Mouse (Mus musculus): ENCODE measurements around the gene Slc34a3. TPM values are rescaled to one million over a fixed set of nuclear protein-coding genes. Genes with fewer than 3 reads are reported as not detected.
A peak's percentile ranks its signal among the peaks of the same experiment; 100 is the strongest.
"Not testable (repeated sequence)": the region's sequence is repeated elsewhere in the genome, so short reads cannot be mapped to it uniquely, and the experiment has no call there.

Gene Slc34a3
- not detected in 2 replicates for polyA plus RNA-seq (2012; rRNA removed)

- DNase-seq (ENCODE audit: low read depth) = no peak
These were observed at the start of gene Slc34a3 for GRCm38 (mm10) chr2:25234050-25234449. Gene Slc34a3, minus strand, starts transcription at chr2:25234364.

GRCm38 (mm10) chr2:25278928-25279882 lies 45.0 kb upstream of the Slc34a3 start:
- no peak for DNase-seq (ENCODE audit: low read depth)

GRCm38 (mm10) chr2:25273010-25273409 lies 38.8 kb upstream of the Slc34a3 start:
- no peak for DNase-seq (ENCODE audit: low read depth)

DNA sequence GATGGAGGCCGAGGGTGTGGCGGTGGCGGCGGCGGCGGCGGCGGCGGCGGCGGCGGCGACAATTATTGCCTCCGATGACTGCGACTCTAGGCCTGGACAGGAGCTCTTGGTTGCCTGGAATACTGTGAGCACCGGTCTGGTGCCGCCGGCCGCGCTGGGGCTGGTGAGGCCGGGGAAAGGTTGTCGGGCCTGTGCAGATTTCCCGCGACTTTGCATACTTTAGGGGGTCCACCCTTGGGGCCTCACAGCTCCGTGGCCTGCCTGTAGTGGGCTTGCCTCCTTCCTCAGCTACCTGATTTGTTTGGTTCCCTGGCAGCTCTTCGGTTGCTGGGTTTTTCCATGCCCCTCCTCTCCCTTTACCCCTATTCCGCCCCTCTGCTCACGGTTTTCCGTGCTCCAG lies 38.4 kb upstream of the Slc34a3 start:
- no peak for DNase-seq (ENCODE audit: low read depth)

DNA sequence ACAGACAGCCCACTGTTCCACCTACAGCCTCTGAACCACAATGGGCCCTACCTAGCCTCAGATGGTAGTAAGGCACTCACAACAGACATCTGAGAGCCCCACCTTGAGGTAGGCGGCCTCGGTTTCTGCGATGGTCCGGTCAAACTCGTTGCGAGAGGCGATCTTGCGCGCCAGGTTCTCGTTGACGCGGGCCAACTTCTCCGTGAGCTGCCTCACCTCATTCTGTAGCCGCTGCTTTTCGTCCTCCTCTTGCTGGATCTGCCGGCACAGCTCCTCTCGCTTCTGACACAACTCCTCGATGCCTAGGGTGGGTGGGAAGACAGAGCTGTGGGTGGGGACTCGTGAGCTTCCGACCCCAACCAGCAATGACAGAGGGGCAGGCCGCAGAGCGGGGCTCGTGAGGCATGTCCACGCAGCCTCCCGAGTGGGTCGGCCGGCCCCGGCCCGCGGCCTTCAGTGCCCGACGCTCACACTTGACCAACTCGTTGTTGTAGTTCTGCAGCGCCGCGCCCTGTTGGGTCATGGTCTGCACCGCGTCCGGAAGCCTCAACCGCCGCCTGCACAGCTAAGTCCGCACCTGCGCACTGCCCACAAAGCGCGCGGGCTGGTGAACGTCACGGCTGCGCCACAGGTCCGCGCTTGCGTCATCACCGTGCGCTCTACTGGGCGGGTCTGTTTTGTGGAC lies 37.8 kb upstream of the Slc34a3 start, which contains the start of the genes Ssna1 and Anapc2:
Gene Ssna1 (minus strand): TSS at position 612 of the 685 bp plus-strand sequence.
Gene Anapc2 (plus strand): TSS at position 652 of the 685 bp plus-strand sequence.
- peak; percentile 62 for DNase-seq (ENCODE audit: low read depth)

DNA sequence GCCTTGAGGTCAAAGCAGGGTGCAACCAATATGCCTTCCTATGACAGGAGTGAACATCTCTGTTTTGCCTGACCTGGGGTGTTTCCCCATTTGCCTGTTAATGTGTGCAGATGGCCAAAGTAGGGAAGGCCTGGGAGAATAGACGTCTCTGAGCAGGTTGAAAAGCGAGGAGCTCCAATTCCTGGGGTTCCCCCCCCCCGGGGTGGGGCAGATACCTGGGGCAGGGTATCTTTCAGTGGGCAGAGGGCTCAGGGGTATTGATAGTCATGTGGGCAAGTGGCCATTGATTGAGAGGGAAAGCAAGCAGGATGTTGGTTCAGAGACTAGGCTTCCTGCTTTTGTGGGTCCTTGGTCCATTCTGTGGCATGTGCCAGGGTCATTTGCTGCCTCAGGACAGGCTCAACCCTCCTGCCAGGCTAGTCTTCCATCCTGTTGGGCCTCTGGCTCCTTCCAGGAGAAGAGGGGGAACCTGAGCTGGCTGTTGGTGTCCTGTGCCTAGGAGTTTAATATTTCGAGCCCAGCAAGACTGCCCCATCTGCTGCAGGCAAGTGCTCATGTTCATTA lies 33.7 kb upstream of the Slc34a3 start:
- DNase-seq (ENCODE audit: low read depth) = no peak

GRCm38 (mm10) chr2:25267241-25267640 lies 33.1 kb upstream of the Slc34a3 start:
- DNase-seq (ENCODE audit: low read depth) = no peak

DNA sequence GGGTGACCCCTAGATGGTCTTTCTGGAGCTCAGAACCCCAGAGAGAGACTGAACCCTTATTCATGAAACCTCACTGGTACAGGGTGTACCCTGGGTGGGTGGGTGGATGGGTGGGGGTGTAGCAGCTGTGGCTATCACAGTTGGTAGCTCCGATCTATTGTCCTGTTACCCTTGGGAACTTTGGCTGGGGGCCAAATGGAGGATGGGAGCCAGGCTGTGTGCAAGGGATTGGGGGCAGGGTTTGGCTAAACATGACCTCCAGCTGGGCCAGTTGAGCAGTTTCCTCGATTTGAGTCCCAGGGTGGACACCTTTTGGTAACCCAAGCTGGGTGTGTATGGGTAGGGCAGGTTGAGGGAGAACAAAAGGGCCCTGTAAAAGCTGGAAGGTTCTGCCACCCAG lies 32.6 kb upstream of the Slc34a3 start:
- no peak for DNase-seq (ENCODE audit: low read depth)

- no peak for DNase-seq (ENCODE audit: low read depth)
These were observed 31.9 kb upstream of the Slc34a3 start for GRCm38 (mm10) chr2:25265897-25266656.

- DNase-seq (ENCODE audit: low read depth) = no peak
These were observed 30.7 kb upstream of the Slc34a3 start for GRCm38 (mm10) chr2:25264851-25265250.

DNA sequence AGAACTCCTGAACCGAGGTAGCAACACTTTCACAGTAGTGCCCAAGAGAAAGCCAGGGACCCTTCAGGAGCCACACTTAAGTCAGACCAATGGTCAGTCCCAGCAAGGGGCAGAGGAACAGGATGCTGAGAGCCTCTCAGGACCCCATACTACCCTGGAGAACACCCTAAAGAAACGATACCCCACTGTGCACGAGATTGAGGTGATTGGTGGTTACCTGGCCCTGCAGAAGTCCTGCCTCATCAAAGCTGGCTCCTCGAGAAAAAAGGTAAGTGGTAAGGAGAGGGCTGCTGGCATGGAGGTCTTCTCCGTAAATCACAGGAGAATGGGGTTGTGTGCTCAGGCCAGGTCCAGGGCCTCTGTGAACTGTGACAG lies 30.1 kb upstream of the Slc34a3 start:
- DNase-seq (ENCODE audit: low read depth) = no peak

GRCm38 (mm10) chr2:25263623-25264285 lies 29.6 kb upstream of the Slc34a3 start:
- no peak for DNase-seq (ENCODE audit: low read depth)

DNA sequence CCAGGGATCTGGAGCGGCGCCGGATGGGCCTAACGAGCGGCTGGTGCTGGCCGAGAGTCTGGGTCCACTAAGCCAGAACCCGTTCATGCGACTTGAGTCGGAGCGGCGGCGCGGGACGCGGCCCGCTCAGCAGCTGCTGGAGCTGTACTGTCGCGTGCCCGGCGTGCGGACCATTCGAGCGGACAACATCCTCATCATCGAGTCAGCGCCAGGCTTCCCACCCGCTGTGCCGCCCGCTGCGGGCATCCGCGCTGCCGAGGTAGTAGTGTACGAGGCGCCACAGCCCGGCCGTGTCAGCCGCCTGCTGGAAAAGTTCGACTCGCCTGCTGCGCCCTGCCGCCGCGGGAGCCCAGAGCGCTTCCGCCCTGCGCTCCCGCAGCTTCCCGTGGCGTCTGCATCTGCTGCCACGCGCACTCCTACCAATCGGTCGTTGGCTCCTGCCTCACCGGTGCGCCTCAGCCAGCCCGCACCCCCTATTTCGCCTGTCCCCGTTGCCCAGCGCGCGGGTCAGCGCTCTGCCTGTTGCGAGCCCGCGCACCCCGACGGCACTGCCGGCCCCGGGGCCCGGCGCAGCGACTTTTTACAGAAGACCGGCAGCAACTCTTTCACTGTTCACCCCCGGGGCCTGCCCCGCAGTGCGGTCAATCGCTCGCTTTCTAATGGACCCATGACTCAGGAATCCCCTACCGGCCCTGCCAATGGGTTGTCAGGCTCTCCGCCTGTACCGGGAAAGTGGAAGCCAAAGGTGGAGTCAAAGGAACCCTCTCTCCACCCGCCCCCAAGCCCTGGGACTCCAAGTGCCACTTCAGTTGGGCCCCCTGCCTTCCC lies 28.8 kb upstream of the Slc34a3 start:
- no peak for DNase-seq (ENCODE audit: low read depth)

- peak; percentile 90 for DNase-seq (ENCODE audit: low read depth)
These were observed 28.2 kb upstream of the Slc34a3 start, which contains the start of gene Tprn for GRCm38 (mm10) chr2:25262291-25262767. Gene Tprn, plus strand, starts transcription at chr2:25262618.

DNA sequence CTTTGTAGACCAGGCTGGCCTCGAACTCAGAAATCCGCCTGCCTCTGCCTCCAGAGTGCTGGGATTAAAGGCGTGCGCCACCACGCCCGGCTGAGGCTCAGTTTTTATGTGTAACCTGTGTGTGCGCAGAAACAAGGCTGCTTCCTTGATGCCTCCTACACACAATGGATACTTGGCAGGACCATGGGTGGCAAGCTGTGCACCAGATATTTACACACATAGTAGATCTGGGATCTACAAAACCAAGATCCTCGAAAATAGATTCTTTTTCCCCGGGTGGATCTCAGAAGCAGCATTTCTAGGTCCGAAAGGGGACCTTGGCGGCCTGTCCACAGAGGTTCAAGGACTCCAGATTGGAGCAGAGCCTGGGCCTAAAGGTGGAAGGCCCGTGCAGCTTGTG lies 27.7 kb upstream of the Slc34a3 start:
- DNase-seq (ENCODE audit: low read depth) = no peak

- no peak for DNase-seq (ENCODE audit: low read depth)
These were observed 24.7 kb upstream of the Slc34a3 start for GRCm38 (mm10) chr2:25258887-25259286.

DNA sequence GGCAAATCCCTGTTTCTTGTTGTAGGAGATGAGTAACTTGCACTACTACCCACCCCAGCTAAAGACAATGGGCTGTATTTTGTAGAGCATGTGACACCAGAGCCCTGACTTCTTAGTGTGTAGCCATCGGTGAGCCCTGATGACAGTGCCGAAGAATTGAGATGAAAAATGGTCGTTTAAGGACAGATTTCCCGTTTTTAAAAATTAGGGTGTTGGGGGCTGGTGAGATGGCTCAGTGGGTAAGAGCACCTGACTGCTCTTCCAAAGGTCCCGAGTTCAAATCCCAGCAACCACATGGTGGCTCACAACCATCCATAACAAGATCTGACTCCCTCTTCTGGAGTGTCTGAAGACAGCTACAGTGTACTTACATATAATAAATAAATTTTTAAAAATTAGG lies 23.1 kb upstream of the Slc34a3 start:
- not testable (repeated sequence) for DNase-seq (ENCODE audit: low read depth)

- DNase-seq (ENCODE audit: low read depth) = not testable (repeated sequence)
These were observed 22.4 kb upstream of the Slc34a3 start for GRCm38 (mm10) chr2:25256443-25257109.

DNA sequence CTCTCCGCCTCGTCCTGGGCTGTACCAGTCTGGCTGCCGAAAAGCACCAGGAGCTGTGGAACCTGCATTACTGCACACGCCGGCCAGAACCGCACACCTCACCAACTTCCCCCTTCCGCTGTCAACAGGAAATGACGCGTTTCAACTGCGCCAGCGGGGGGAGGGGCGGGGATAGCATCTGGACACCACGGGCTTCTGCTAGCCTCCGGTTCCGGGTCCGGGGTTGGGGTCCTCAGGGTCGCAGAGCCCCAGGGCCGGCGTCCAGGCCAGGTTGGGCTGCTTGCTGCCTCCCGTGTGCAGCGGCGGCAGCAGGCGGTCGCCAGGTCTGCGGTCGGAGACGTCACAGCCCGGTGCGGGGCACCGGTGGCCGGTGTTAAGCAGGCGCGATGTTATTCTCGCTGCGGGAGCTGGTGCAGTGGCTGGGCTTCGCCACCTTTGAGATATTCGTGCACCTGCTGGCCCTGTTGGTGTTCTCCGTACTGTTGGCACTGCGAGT lies 21.2 kb upstream of the Slc34a3 start, which contains the start of gene Tmem203:
Gene Tmem203 (plus strand): TSS at position 156 of the 496 bp plus-strand sequence.
- DNase-seq (ENCODE audit: low read depth) = no peak
